Mouse (Mus musculus): ENCODE data around the gene Bloc1s5. TPM values are rescaled to one million over a fixed set of nuclear protein-coding genes. Genes with fewer than 3 reads are reported as not detected.
A peak's percentile ranks its signal among the peaks of the same experiment; 100 is the strongest.
"Not testable (repeated sequence)": the region's sequence is repeated elsewhere in the genome, so short reads cannot be mapped to it uniquely, and the experiment has no call there.

Bloc1s5 gene
- 18.1 and 19.7 TPM in 2 replicates for polyA plus RNA-seq (2015; fragmentation: Nextera tagmentation; extraction: Ambion mirVana)

DNA sequence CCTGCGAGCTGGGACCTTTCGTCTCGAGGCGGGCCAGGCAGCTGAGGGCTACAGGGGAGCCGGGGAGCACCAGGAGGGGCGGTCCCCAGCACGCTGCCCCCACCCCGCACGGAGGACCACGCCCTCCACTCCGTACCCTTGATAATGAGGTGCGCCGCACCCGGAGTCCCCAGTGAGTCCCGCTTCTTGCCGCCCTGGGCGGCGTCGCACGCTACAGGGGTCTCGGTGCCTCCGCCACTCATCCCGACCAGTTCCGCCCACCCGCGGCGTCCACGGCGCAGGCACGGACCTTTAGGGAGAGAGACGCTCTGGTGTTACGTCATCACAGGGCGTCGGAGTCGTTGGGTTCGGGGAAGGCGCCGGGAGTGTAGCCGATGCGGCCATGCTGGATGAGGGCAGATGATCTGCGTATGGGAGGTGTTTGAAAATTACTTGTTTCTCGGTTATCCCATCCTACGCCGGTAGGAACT, at the start of gene Bloc1s5:
TSS of gene Bloc1s5 (minus strand) at position 310 of the 470 bp plus-strand sequence.
- Histone ChIP-seq H3K36me3 (ENCODE audit: control insufficient read depth, insufficient read depth) (peaks cover 6% of the 10 kb centered on the region), H3K4me1 (ENCODE audit: control insufficient read depth, insufficient read depth, low read length) (peaks cover 6% of the 10 kb centered on the region), H3K9me3 (replicated peaks; ENCODE audit: control insufficient read depth, low read length) (no peaks in the 10 kb centered on the region), H3K4me2 (ENCODE audit: low read depth, low read length) (peak within 1 kb of the TSS; percentile 70), H3K27me3 (ENCODE audit: control insufficient read depth, insufficient read depth, low read length) (no peaks in the 10 kb centered on the region), H3K4me3 (ENCODE audit: low read length) (peak within 1 kb of the TSS; percentile 70), H3K27ac (ENCODE audit: low read length) (peak within 1 kb of the TSS; percentile 84), H3K9ac (ENCODE audit: low read length) (peak within 1 kb of the TSS; percentile 85)
- under 1% methylated on average over 42 of the region's 44 CpGs for WGBS
- peak; percentile 94 for ATAC-seq (replicated peaks; ENCODE audit: extremely low read depth, insufficient read depth, low FRiP score)

GRCm38 (mm10) chr13:38672336-38672735, 37.4 kb upstream of the Bloc1s5 start:
- H3K9ac ChIP-seq (ENCODE audit: low read length), result no peak overlapping the region
- 81% methylated on average over 9 of the region's 9 CpGs for WGBS
- H3K4me3 ChIP-seq (ENCODE audit: low read length), result no peak overlapping the region
- no peaks in the 10 kb centered on the region for H3K9me3 ChIP-seq (replicated peaks; ENCODE audit: control insufficient read depth, low read length)
- no peak overlapping the region for H3K27ac ChIP-seq (ENCODE audit: low read length)
- H3K27me3 ChIP-seq (ENCODE audit: control insufficient read depth, insufficient read depth, low read length), result no peaks in the 10 kb centered on the region
- no peak overlapping the region for H3K4me2 ChIP-seq (ENCODE audit: low read depth, low read length)
- no peaks in the 10 kb centered on the region for H3K36me3 ChIP-seq (ENCODE audit: control insufficient read depth, insufficient read depth)
- no peak for ATAC-seq (replicated peaks; ENCODE audit: extremely low read depth, insufficient read depth, low FRiP score)
- no peaks in the 10 kb centered on the region for H3K4me1 ChIP-seq (ENCODE audit: control insufficient read depth, insufficient read depth, low read length)

- H3K36me3 ChIP-seq (ENCODE audit: control insufficient read depth, insufficient read depth); H3K9me3 ChIP-seq (replicated peaks; ENCODE audit: control insufficient read depth, low read length); H3K4me1 ChIP-seq (ENCODE audit: control insufficient read depth, insufficient read depth, low read length); H3K9ac ChIP-seq (ENCODE audit: low read length); H3K4me2 ChIP-seq (ENCODE audit: low read depth, low read length); H3K4me3 ChIP-seq (ENCODE audit: low read length); ATAC-seq (replicated peaks; ENCODE audit: extremely low read depth, insufficient read depth, low FRiP score); H3K27ac ChIP-seq (ENCODE audit: low read length); H3K27me3 ChIP-seq (ENCODE audit: control insufficient read depth, insufficient read depth, low read length): not testable (repeated sequence)
- 84% methylated on average over 6 of the region's 6 CpGs for WGBS
Observed at GRCm38 (mm10) chr13:38671451-38671850, 36.5 kb upstream of the Bloc1s5 start.

DNA sequence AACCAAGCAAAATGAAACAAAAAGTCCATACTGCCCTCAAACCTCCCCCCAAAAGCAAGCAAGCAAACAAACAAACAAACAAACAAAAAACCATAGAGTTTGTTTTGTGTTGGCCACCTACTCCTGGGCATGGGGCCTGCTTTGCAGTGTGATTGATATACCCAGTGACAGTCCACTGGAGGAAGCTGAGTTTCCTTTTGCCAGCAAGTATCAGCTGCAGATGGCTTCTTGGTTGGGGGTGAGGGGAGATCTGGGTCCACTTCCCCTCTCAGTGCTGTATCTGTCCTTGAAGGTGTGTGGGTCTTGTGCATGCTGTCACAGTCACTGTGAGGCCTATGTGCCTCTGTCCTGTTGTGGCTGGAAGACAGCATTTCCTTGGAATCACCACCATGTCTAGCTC, 35.1 kb upstream of the Bloc1s5 start:
- H3K9ac ChIP-seq (ENCODE audit: low read length), result no peak overlapping the region

GRCm38 (mm10) chr13:38668514-38668913, 33.6 kb upstream of the Bloc1s5 start:
- WGBS, result 31% methylated on average over 2 of the region's 2 CpGs
- Histone ChIP-seq H3K27me3 (ENCODE audit: control insufficient read depth, insufficient read depth, low read length) (no peaks in the 10 kb centered on the region), H3K4me3 (ENCODE audit: low read length) (no peak overlapping the region), H3K4me2 (ENCODE audit: low read depth, low read length) (no peak overlapping the region), H3K36me3 (ENCODE audit: control insufficient read depth, insufficient read depth) (no peaks in the 10 kb centered on the region), H3K9me3 (replicated peaks; ENCODE audit: control insufficient read depth, low read length) (no peaks in the 10 kb centered on the region), H3K27ac (ENCODE audit: low read length) (no peak overlapping the region), H3K4me1 (ENCODE audit: control insufficient read depth, insufficient read depth, low read length) (no peaks in the 10 kb centered on the region), H3K9ac (ENCODE audit: low read length) (no peak overlapping the region)
- no peak for ATAC-seq (replicated peaks; ENCODE audit: extremely low read depth, insufficient read depth, low FRiP score)

More for the DNA sequence above, 35.1 kb upstream of the Bloc1s5 start:
- Histone ChIP-seq H3K27ac (ENCODE audit: low read length) (no peak overlapping the region), H3K27me3 (ENCODE audit: control insufficient read depth, insufficient read depth, low read length) (no peaks in the 10 kb centered on the region), H3K9me3 (replicated peaks; ENCODE audit: control insufficient read depth, low read length) (no peaks in the 10 kb centered on the region), H3K36me3 (ENCODE audit: control insufficient read depth, insufficient read depth) (no peaks in the 10 kb centered on the region), H3K4me1 (ENCODE audit: control insufficient read depth, insufficient read depth, low read length) (no peaks in the 10 kb centered on the region), H3K4me3 (ENCODE audit: low read length) (no peak overlapping the region), H3K4me2 (ENCODE audit: low read depth, low read length) (no peak overlapping the region)
- no peak for ATAC-seq (replicated peaks; ENCODE audit: extremely low read depth, insufficient read depth, low FRiP score)

DNA sequence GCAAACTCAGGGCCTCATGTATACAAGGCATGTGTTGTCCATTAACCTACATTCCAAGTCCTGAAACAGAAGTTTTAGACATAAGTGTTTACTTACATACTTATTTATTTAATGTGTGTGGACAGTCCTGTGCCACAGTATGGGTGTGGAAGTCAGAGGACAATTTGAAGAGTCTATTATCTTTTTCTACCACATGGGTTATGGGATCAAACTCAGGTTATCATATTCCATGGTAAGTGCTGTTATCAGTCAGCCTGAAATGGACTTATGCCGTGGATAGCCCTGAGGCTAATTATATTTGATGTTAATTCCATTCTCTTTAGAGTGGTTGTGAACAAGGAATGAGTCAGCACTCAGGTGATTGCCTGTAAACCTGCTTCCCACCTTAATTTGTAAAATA, 29.8 kb upstream of the Bloc1s5 start:
- Histone ChIP-seq H3K4me3 (ENCODE audit: low read length) (no peak overlapping the region), H3K27ac (ENCODE audit: low read length) (no peak overlapping the region), H3K9me3 (replicated peaks; ENCODE audit: control insufficient read depth, low read length) (no peaks in the 10 kb centered on the region), H3K4me1 (ENCODE audit: control insufficient read depth, insufficient read depth, low read length) (no peaks in the 10 kb centered on the region), H3K36me3 (ENCODE audit: control insufficient read depth, insufficient read depth) (no peaks in the 10 kb centered on the region), H3K27me3 (ENCODE audit: control insufficient read depth, insufficient read depth, low read length) (no peaks in the 10 kb centered on the region), H3K4me2 (ENCODE audit: low read depth, low read length) (no peak overlapping the region), H3K9ac (ENCODE audit: low read length) (no peak overlapping the region)
- 24% methylated on average over 1 of the region's 1 CpGs for WGBS
- no peak for ATAC-seq (replicated peaks; ENCODE audit: extremely low read depth, insufficient read depth, low FRiP score)

- Histone ChIP-seq H3K27ac (ENCODE audit: low read length) (no peak overlapping the region), H3K27me3 (ENCODE audit: control insufficient read depth, insufficient read depth, low read length) (no peaks in the 10 kb centered on the region), H3K4me3 (ENCODE audit: low read length) (no peak overlapping the region), H3K9me3 (replicated peaks; ENCODE audit: control insufficient read depth, low read length) (no peaks in the 10 kb centered on the region), H3K4me2 (ENCODE audit: low read depth, low read length) (no peak overlapping the region), H3K4me1 (ENCODE audit: control insufficient read depth, insufficient read depth, low read length) (peaks cover 4% of the 10 kb centered on the region), H3K9ac (ENCODE audit: low read length) (no peak overlapping the region), H3K36me3 (ENCODE audit: control insufficient read depth, insufficient read depth) (peaks cover 8% of the 10 kb centered on the region)
- 86% methylated on average over 12 of the region's 12 CpGs for WGBS
- ATAC-seq (replicated peaks; ENCODE audit: extremely low read depth, insufficient read depth, low FRiP score), result no peak
Observed at GRCm38 (mm10) chr13:38659524-38660136, 24.7 kb upstream of the Bloc1s5 start.

- under 1% methylated on average over 59 of the region's 59 CpGs for WGBS
- peak; percentile 98 for ATAC-seq (replicated peaks; ENCODE audit: extremely low read depth, insufficient read depth, low FRiP score)
Observed at GRCm38 (mm10) chr13:38658528-38659280, 23.8 kb upstream of the Bloc1s5 start, which contains the start of gene Eef1e1. TSS of gene Eef1e1 (minus strand) at chr13:38659058.

GRCm38 (mm10) chr13:38657865-38658264, 23.0 kb upstream of the Bloc1s5 start:
- Histone ChIP-seq H3K9ac (ENCODE audit: low read length) (peak overlapping the region; percentile 95), H3K36me3 (ENCODE audit: control insufficient read depth, insufficient read depth) (peaks cover 24% of the 10 kb centered on the region), H3K9me3 (replicated peaks; ENCODE audit: control insufficient read depth, low read length) (no peaks in the 10 kb centered on the region), H3K4me2 (ENCODE audit: low read depth, low read length) (peak overlapping the region; percentile 73), H3K4me3 (ENCODE audit: low read length) (peak overlapping the region; percentile 99), H3K27ac (ENCODE audit: low read length) (no peak overlapping the region), H3K27me3 (ENCODE audit: control insufficient read depth, insufficient read depth, low read length) (no peaks in the 10 kb centered on the region), H3K4me1 (ENCODE audit: control insufficient read depth, insufficient read depth, low read length) (peaks cover 4% of the 10 kb centered on the region)
- ATAC-seq (replicated peaks; ENCODE audit: extremely low read depth, insufficient read depth, low FRiP score), result no peak
- 32% methylated on average over 4 of the region's 4 CpGs for WGBS

More at GRCm38 (mm10) chr13:38658528-38659280, 23.8 kb upstream of the Bloc1s5 start, which contains the start of gene Eef1e1:
- H3K9me3 ChIP-seq (replicated peaks; ENCODE audit: control insufficient read depth, low read length), result no peaks in the 10 kb centered on the region
- peak within 1 kb of the TSS; percentile 95 for H3K9ac ChIP-seq (ENCODE audit: low read length)
- peak within 1 kb of the TSS; percentile 88 for H3K27ac ChIP-seq (ENCODE audit: low read length)
- no peaks in the 10 kb centered on the region for H3K27me3 ChIP-seq (ENCODE audit: control insufficient read depth, insufficient read depth, low read length)
- peaks cover 4% of the 10 kb centered on the region for H3K4me1 ChIP-seq (ENCODE audit: control insufficient read depth, insufficient read depth, low read length)
- H3K4me2 ChIP-seq (ENCODE audit: low read depth, low read length), result peak within 1 kb of the TSS; percentile 73
- peak within 1 kb of the TSS; percentile 99 for H3K4me3 ChIP-seq (ENCODE audit: low read length)
- H3K36me3 ChIP-seq (ENCODE audit: control insufficient read depth, insufficient read depth), result peaks cover 17% of the 10 kb centered on the region

All from heart, embryonic 16.5 days (tissue).